ENCODE assay signal across 8 mouse cellular contexts in genomic region chr13:37482038-37482437, GRCm38 (mm10).
A peak's percentile ranks its signal among the peaks of the same experiment; 100 is the strongest.
DNase-seq lines count a peak whose midpoint lies in the region; ATAC-seq lines count a peak whose summit lies in the region.

No protein-coding gene starts in this region.

- no peak overlapping the region for H3K9ac ChIP-seq in hindbrain, embryonic 15.5 days
- H3K9ac ChIP-seq in hindbrain, embryonic 11.5 days (ENCODE audit: low read depth, low read length): no peak overlapping the region
- H3K9ac ChIP-seq in embryonic facial prominence, embryonic 15.5 days: no peak overlapping the region
- no peak overlapping the region for H3K9ac ChIP-seq in kidney, embryonic 14.5 days (ENCODE audit: low read depth, low read length)

- H3K27ac ChIP-seq in hindbrain, embryonic 15.5 days (replicated peaks): peak overlapping the region; percentile 64; the same call in 1 of the 2 replicates
- H3K27ac ChIP-seq in hindbrain, embryonic 11.5 days (ENCODE audit: low read depth, low read length): no peak overlapping the region
- H3K27ac ChIP-seq in embryonic facial prominence, embryonic 15.5 days (replicated peaks): peak overlapping the region; percentile 87
- peak overlapping the region; percentile 80 for H3K27ac ChIP-seq in kidney, embryonic 14.5 days (ENCODE audit: low read depth, low read length)

- H3K4me2 ChIP-seq in hindbrain, embryonic 15.5 days: no peak overlapping the region
- H3K4me2 ChIP-seq in hindbrain, embryonic 11.5 days (replicated peaks; ENCODE audit: low read depth, low read length): no peak overlapping the region
- H3K4me2 ChIP-seq in embryonic facial prominence, embryonic 15.5 days (replicated peaks): no peak overlapping the region
- H3K4me2 ChIP-seq in kidney, embryonic 14.5 days (replicated peaks; ENCODE audit: low read depth, low read length): no peak overlapping the region

- H3K4me1 ChIP-seq in hindbrain, embryonic 15.5 days (replicated peaks): peaks cover 25% of the 10 kb centered on the region
- peaks cover 2% of the 10 kb centered on the region; the same call in 1 of the 2 replicates for H3K4me1 ChIP-seq in hindbrain, embryonic 11.5 days (replicated peaks; ENCODE audit: control insufficient read depth, insufficient read depth, low read length)
- H3K4me1 ChIP-seq in embryonic facial prominence, embryonic 15.5 days: peaks cover 31% of the 10 kb centered on the region
- peaks cover 20% of the 10 kb centered on the region for H3K4me1 ChIP-seq in kidney, embryonic 14.5 days (ENCODE audit: control insufficient read depth, insufficient read depth, low read length)

- no peaks in the 10 kb centered on the region for H3K36me3 ChIP-seq in hindbrain, embryonic 15.5 days
- H3K36me3 ChIP-seq in hindbrain, embryonic 11.5 days (ENCODE audit: control insufficient read depth, insufficient read depth, low read length): no peaks in the 10 kb centered on the region
- no peaks in the 10 kb centered on the region for H3K36me3 ChIP-seq in embryonic facial prominence, embryonic 15.5 days
- H3K36me3 ChIP-seq in kidney, embryonic 14.5 days (ENCODE audit: control insufficient read depth, insufficient read depth, low read length): no peaks in the 10 kb centered on the region

- 50% methylated on average over 2 of the region's 2 CpGs for WGBS in hindbrain, embryonic 15.5 days
- 66% methylated on average over 2 of the region's 2 CpGs for WGBS in hindbrain, embryonic 11.5 days
- WGBS in embryonic facial prominence, embryonic 15.5 days: 36% methylated on average over 2 of the region's 2 CpGs
- WGBS in kidney, embryonic 14.5 days: 39% methylated on average over 2 of the region's 2 CpGs

- no peaks in the 10 kb centered on the region for H3K9me3 ChIP-seq in hindbrain, embryonic 15.5 days
- no peaks in the 10 kb centered on the region for H3K9me3 ChIP-seq in hindbrain, embryonic 11.5 days (ENCODE audit: control insufficient read depth, low read length)
- H3K9me3 ChIP-seq in embryonic facial prominence, embryonic 15.5 days (replicated peaks): no peaks in the 10 kb centered on the region
- no peaks in the 10 kb centered on the region for H3K9me3 ChIP-seq in kidney, embryonic 14.5 days (ENCODE audit: control insufficient read depth, low read length)

- no peak for ATAC-seq in hindbrain, embryonic 15.5 days (ENCODE audit: low FRiP score, low read depth)
- ATAC-seq in hindbrain, embryonic 11.5 days (ENCODE audit: low FRiP score): no peak
- ATAC-seq in embryonic facial prominence, embryonic 15.5 days (ENCODE audit: insufficient number of reproducible peaks, low FRiP score, low TSS enrichment, low read depth): no peak
- no peak for ATAC-seq in kidney, embryonic 14.5 days (ENCODE audit: low FRiP score, low TSS enrichment)
- no peak for ATAC-seq in monocyte, adult 5-6 weeks (replicated peaks; ENCODE audit: insufficient number of reproducible peaks, low FRiP score, low TSS enrichment, poor library complexity, severe bottlenecking)

- H3K4me3 ChIP-seq in hindbrain, embryonic 15.5 days: no peak overlapping the region
- no peak overlapping the region for H3K4me3 ChIP-seq in hindbrain, embryonic 11.5 days (ENCODE audit: low read depth, low read length)
- H3K4me3 ChIP-seq in embryonic facial prominence, embryonic 15.5 days (replicated peaks): no peak overlapping the region
- no peak overlapping the region for H3K4me3 ChIP-seq in kidney, embryonic 14.5 days (ENCODE audit: low read length)

- no peak for DNase-seq in hindbrain, embryonic 11.5 days (ENCODE audit: low spot score)
- peak; percentile 76 for DNase-seq in lung, postnatal 14 days
- DNase-seq in urinary bladder, postnatal 25 days (ENCODE audit: low spot score): no peak
- no peak for DNase-seq in ovary, postnatal 14 days (ENCODE audit: low spot score)

- no peaks in the 10 kb centered on the region for H3K27me3 ChIP-seq in hindbrain, embryonic 15.5 days
- H3K27me3 ChIP-seq in hindbrain, embryonic 11.5 days (ENCODE audit: control insufficient read depth, insufficient read depth, low read length): no peaks in the 10 kb centered on the region
- no peaks in the 10 kb centered on the region for H3K27me3 ChIP-seq in embryonic facial prominence, embryonic 15.5 days
- no peaks in the 10 kb centered on the region for H3K27me3 ChIP-seq in kidney, embryonic 14.5 days (ENCODE audit: control insufficient read depth, insufficient read depth, low read length)
